Mouse (Mus musculus): ENCODE results near the gene Fam166b.
A peak's percentile ranks its signal among the peaks of the same experiment; 100 is the strongest.

GRCm38 (mm10) chr4:43398829-43399331 is 30.1 kb downstream of the Fam166b start:
- TF ChIP-seq POLR2A (IDR thresholded peaks at IDR 0.05; ENCODE audit: insufficient read depth, low read depth, low read length) = peak; percentile 55
- no peak for TF ChIP-seq CTCF (IDR thresholded peaks at IDR 0.05)
- 0 out of 2 replicates have a peak, but pooled peaks have one; percentile 40 for TF ChIP-seq EP300 (IDR thresholded peaks at IDR 0.05; ENCODE audit: insufficient read depth, low read depth, low read length)

Data from heart, adult 2 months (tissue).